Mouse (Mus musculus): ENCODE results near the gene Antxr2.

DNA sequence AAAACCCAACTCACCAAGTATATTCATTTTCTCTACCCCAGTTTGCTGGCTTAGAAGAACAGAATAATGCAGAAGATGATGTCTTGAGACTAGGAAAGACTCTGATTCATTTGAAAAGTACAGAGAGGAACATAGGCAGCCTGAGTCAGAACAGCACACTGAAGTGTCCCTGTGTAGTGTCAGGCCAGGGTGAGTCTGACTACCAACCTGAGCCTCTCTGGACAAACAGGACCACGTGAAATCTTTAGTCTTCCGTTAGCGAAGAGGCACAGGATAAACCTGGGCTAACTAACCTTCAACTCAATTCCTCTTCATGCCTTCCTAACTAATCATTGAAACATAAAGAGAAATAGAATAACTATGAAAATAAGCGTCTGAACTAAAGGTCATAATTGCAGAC, 9.3 kb downstream of the Antxr2 start:
- no peak for TF ChIP-seq MYOD1 (IDR thresholded peaks at IDR 0.05; ENCODE audit: control insufficient read depth, insufficient read length, low read depth)
- no peak for TF ChIP-seq CTCF (IDR thresholded peaks at IDR 0.05; ENCODE audit: control insufficient read depth, insufficient read depth, insufficient read length)
- no peak for TF ChIP-seq FOSL1 (IDR thresholded peaks at IDR 0.05; ENCODE audit: insufficient read depth, low read length, poor library complexity, severe bottlenecking)
- TF ChIP-seq MAX (IDR thresholded peaks at IDR 0.05) = no peak
- no peak for TF ChIP-seq USF1 (IDR thresholded peaks at IDR 0.05; ENCODE audit: low read depth)
- TF ChIP-seq CEBPB (IDR thresholded peaks at IDR 0.05; ENCODE audit: low read depth) = no peak

Measured in C2C12 (cell line).